Mouse (Mus musculus): ENCODE data around the gene Mink1. TPM values are rescaled to one million over a fixed set of nuclear protein-coding genes. Genes with fewer than 3 reads are reported as not detected.

The Mink1 gene
- total and polyA plus RNA-seq, 3 experiments: 14.3 to 89.8 (median 38.1) TPM

DNA sequence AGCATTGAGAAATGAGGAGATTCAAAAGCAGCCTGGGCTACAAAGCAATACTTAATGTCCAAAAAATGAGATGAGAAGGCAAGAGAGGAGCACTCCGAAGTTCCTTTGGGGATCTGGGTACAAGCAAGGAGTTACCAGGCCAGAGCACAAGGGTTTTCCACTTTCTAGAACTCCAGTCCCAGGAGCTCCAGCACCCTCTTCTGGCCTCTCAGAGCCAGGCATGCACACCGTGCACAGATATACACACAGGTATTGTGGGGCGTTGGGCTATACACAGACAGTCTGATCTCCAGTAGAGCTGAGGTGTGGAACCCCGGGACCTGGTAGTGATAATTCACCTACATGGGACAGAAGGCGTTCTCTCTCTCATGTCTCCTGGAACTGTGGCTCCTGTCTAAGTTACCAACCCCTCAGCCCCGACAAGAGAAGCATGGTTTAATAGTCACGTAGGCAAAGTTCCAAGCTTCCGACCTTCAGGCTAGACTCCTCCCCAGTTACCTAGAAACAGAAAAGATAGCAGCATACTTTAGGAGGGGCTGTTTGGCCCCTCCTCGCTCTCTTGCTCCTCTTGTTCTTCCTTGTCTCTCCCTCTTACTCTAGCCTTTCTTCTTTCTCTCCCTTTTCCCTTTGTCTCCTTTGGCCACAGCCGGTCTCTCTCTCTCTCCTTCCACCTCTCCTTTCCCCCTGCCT, 60.5 kb downstream of the Mink1 start:
- no peaks in the 10 kb centered on the region for H3K36me3 ChIP-seq (replicated peaks)
- DNase-seq (ENCODE audit: low spot score): no peak
- no peaks in the 10 kb centered on the region for H3K9me3 ChIP-seq (replicated peaks)
- peaks cover 26% of the 10 kb centered on the region for H3K4me1 ChIP-seq (ENCODE audit: insufficient read depth, low read depth, low read length)
- no peak overlapping the region for H3K4me3 ChIP-seq (ENCODE audit: low read depth, low read length)
- ATAC-seq (ENCODE audit: extremely low read depth, insufficient number of reproducible peaks, low FRiP score, poor library complexity, severe bottlenecking): no peak
- TF ChIP-seq TAL1 (conservative IDR thresholded peaks at IDR 0.05; ENCODE audit: low read depth, low read length): no peak
- TF ChIP-seq CTCF (IDR thresholded peaks at IDR 0.05; ENCODE audit: low read depth, low read length): no peak
- no peak for TF ChIP-seq GATA2 (IDR thresholded peaks at IDR 0.05; ENCODE audit: borderline replicate concordance, low read depth, low read length)
- no peak for TF ChIP-seq POLR2AphosphoS5 (IDR thresholded peaks at IDR 0.05; ENCODE audit: insufficient replicate concordance, low read depth, low read length)
- no peak for TF ChIP-seq GATA1 (IDR thresholded peaks at IDR 0.05; ENCODE audit: borderline replicate concordance, low read length)
- H3K27me3 ChIP-seq (ENCODE audit: insufficient read depth, low read length): peaks cover 14% of the 10 kb centered on the region; the same call in 1 of the 2 replicates

- no peak for TF ChIP-seq GATA1 (IDR thresholded peaks at IDR 0.05; ENCODE audit: borderline replicate concordance, low read length)
- peak; percentile 75 for TF ChIP-seq CTCF (IDR thresholded peaks at IDR 0.05; ENCODE audit: low read depth, low read length)
- ATAC-seq (ENCODE audit: extremely low read depth, insufficient number of reproducible peaks, low FRiP score, poor library complexity, severe bottlenecking) (no peak), DNase-seq (ENCODE audit: low spot score) (no peak)
- no peak overlapping the region for H3K4me3 ChIP-seq (ENCODE audit: low read depth, low read length)
- peaks cover 7% of the 10 kb centered on the region; the same call in 1 of the 2 replicates for H3K27me3 ChIP-seq (ENCODE audit: insufficient read depth, low read length)
- no peaks in the 10 kb centered on the region for H3K9me3 ChIP-seq (replicated peaks)
- peaks cover 30% of the 10 kb centered on the region for H3K4me1 ChIP-seq (ENCODE audit: insufficient read depth, low read depth, low read length)
- no peaks in the 10 kb centered on the region for H3K36me3 ChIP-seq (replicated peaks)
Observed at GRCm38 (mm10) chr11:70625473-70625872, 62.8 kb downstream of the Mink1 start.

DNA sequence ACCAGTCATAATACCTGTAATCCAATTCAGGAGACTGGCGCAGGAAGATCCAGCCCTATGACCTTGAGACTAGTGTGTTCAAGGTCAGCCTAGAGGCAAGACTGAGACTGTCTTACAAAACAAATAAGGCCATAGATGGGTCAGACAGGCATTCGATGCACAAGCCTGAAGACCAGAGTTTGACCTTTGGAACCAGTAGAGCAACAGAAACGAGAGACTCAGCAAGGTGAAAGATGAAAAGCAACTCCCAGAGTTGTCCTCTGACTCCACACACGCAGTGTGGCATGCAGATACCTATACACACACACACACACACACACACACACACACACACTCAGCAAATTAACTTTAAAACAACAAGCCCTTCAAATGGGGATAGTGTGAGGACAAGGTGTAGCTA, 64.2 kb downstream of the Mink1 start:
- Histone ChIP-seq H3K36me3 (replicated peaks) (no peaks in the 10 kb centered on the region), H3K4me3 (ENCODE audit: low read depth, low read length) (no peak overlapping the region), H3K4me1 (ENCODE audit: insufficient read depth, low read depth, low read length) (peaks cover 33% of the 10 kb centered on the region), H3K9me3 (replicated peaks) (no peaks in the 10 kb centered on the region), H3K27me3 (ENCODE audit: insufficient read depth, low read length) (peaks cover 6% of the 10 kb centered on the region; the same call in 1 of the 2 replicates)
- no peak for DNase-seq (ENCODE audit: low spot score)
- no peak for ATAC-seq (ENCODE audit: extremely low read depth, insufficient number of reproducible peaks, low FRiP score, poor library complexity, severe bottlenecking)
- TF ChIP-seq GATA2 (IDR thresholded peaks at IDR 0.05; ENCODE audit: borderline replicate concordance, low read depth, low read length) (no peak), GATA1 (IDR thresholded peaks at IDR 0.05; ENCODE audit: borderline replicate concordance, low read length) (no peak), CTCF (IDR thresholded peaks at IDR 0.05; ENCODE audit: low read depth, low read length) (no peak), POLR2AphosphoS5 (IDR thresholded peaks at IDR 0.05; ENCODE audit: insufficient replicate concordance, low read depth, low read length) (no peak), TAL1 (conservative IDR thresholded peaks at IDR 0.05; ENCODE audit: low read depth, low read length) (no peak)

- peaks cover 4% of the 10 kb centered on the region; the same call in 1 of the 2 replicates for H3K27me3 ChIP-seq (ENCODE audit: insufficient read depth, low read length)
- TF ChIP-seq GATA2 (IDR thresholded peaks at IDR 0.05; ENCODE audit: borderline replicate concordance, low read depth, low read length): no peak
- TF ChIP-seq TAL1 (conservative IDR thresholded peaks at IDR 0.05; ENCODE audit: low read depth, low read length): no peak
- no peaks in the 10 kb centered on the region for H3K36me3 ChIP-seq (replicated peaks)
- H3K4me3 ChIP-seq (ENCODE audit: low read depth, low read length): no peak overlapping the region
- peaks cover 19% of the 10 kb centered on the region for H3K4me1 ChIP-seq (ENCODE audit: insufficient read depth, low read depth, low read length)
- ATAC-seq (ENCODE audit: extremely low read depth, insufficient number of reproducible peaks, low FRiP score, poor library complexity, severe bottlenecking) (no peak), DNase-seq (ENCODE audit: low spot score) (no peak)
- H3K9me3 ChIP-seq (replicated peaks): no peaks in the 10 kb centered on the region
Observed at GRCm38 (mm10) chr11:70628431-70628830, 65.8 kb downstream of the Mink1 start.

GRCm38 (mm10) chr11:70629557-70629956, 66.9 kb downstream of the Mink1 start:
- TF ChIP-seq POLR2AphosphoS5 (IDR thresholded peaks at IDR 0.05; ENCODE audit: insufficient replicate concordance, low read depth, low read length): no peak
- TF ChIP-seq CTCF (IDR thresholded peaks at IDR 0.05; ENCODE audit: low read depth, low read length): no peak
- no peak for TF ChIP-seq GATA2 (IDR thresholded peaks at IDR 0.05; ENCODE audit: borderline replicate concordance, low read depth, low read length)
- no peak for TF ChIP-seq GATA1 (IDR thresholded peaks at IDR 0.05; ENCODE audit: borderline replicate concordance, low read length)
- no peak for TF ChIP-seq TAL1 (conservative IDR thresholded peaks at IDR 0.05; ENCODE audit: low read depth, low read length)
- DNase-seq (ENCODE audit: low spot score): peak; percentile 56
- Histone ChIP-seq H3K36me3 (replicated peaks) (no peaks in the 10 kb centered on the region), H3K4me3 (ENCODE audit: low read depth, low read length) (no peak overlapping the region), H3K4me1 (ENCODE audit: insufficient read depth, low read depth, low read length) (peaks cover 19% of the 10 kb centered on the region), H3K9me3 (replicated peaks) (no peaks in the 10 kb centered on the region), H3K27me3 (ENCODE audit: insufficient read depth, low read length) (0 out of 2 replicates have a peak, but pooled peaks cover 4% of the 10 kb centered on the region)
- ATAC-seq (ENCODE audit: extremely low read depth, insufficient number of reproducible peaks, low FRiP score, poor library complexity, severe bottlenecking): peak; percentile 8; the same call in 1 of the 2 replicates

GRCm38 (mm10) chr11:70630129-70630528, 67.4 kb downstream of the Mink1 start:
- ATAC-seq (ENCODE audit: extremely low read depth, insufficient number of reproducible peaks, low FRiP score, poor library complexity, severe bottlenecking): no peak
- Histone ChIP-seq H3K27me3 (ENCODE audit: insufficient read depth, low read length) (0 out of 2 replicates have a peak, but pooled peaks cover 4% of the 10 kb centered on the region), H3K4me3 (ENCODE audit: low read depth, low read length) (no peak overlapping the region), H3K9me3 (replicated peaks) (no peaks in the 10 kb centered on the region), H3K36me3 (replicated peaks) (no peaks in the 10 kb centered on the region), H3K4me1 (ENCODE audit: insufficient read depth, low read depth, low read length) (peaks cover 18% of the 10 kb centered on the region)
- no peak for DNase-seq (ENCODE audit: low spot score)
- TF ChIP-seq POLR2AphosphoS5 (IDR thresholded peaks at IDR 0.05; ENCODE audit: insufficient replicate concordance, low read depth, low read length): no peak
- no peak for TF ChIP-seq GATA1 (IDR thresholded peaks at IDR 0.05; ENCODE audit: borderline replicate concordance, low read length)
- TF ChIP-seq GATA2 (IDR thresholded peaks at IDR 0.05; ENCODE audit: borderline replicate concordance, low read depth, low read length): no peak
- no peak for TF ChIP-seq CTCF (IDR thresholded peaks at IDR 0.05; ENCODE audit: low read depth, low read length)
- no peak for TF ChIP-seq TAL1 (conservative IDR thresholded peaks at IDR 0.05; ENCODE audit: low read depth, low read length)
